Mouse (Mus musculus) neutrophil, adult 65 days (primary cell): ENCODE measurements around the gene Ptrh1. TPM values are rescaled to one million over a fixed set of nuclear protein-coding genes. Genes with fewer than 3 reads are reported as not detected.

Source experiments
- total RNA-seq: library from RNA; stranded (reverse); gene quantifications from 2 replicates; pipeline ENCODE4 v1.2.4, GENCODE M21; 2023

The Ptrh1 gene
- 0.69 and 1.9 TPM in 2 replicates for total RNA-seq

DNA sequence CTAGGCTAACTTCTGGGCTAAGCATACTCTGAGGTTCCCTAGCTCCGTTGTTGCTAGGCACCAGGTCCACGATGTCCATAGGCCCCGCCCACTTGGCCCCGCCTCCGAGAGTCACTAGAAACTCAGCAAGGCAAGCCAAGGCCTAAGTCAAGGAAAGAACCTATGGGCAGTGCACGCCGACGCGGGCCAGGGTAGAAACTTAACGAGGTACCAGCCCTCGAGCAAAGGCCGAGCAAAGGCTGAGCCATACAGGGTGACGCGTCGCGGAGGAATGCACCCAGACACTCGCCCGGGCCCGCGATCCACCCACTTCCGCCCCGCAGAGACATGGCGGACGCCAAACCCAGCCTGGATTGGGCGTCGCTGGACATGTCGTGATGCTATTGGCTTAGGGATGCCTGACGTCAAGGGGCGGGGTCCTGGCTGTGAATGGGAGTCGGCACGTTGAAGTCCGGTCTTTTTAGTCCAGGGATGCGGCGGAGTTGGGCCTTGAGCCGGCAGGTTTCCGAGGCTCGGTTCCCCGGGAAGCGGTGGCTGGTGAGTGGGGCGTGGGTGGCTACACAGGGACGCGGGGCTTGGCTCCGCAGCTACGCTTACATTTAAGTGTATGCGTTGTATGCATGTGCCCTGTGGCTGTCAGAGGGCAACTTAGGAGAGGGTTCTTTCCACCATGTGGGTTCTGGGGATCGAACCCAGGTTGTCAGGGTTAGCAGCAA, at the start of gene Ptrh1, which contains the start of gene Ttc16:
Ptrh1 (plus strand) TSS at position 428 of the 716 bp plus-strand sequence.
Ttc16 (minus strand) TSS at position 275 of the 716 bp plus-strand sequence.

DNA sequence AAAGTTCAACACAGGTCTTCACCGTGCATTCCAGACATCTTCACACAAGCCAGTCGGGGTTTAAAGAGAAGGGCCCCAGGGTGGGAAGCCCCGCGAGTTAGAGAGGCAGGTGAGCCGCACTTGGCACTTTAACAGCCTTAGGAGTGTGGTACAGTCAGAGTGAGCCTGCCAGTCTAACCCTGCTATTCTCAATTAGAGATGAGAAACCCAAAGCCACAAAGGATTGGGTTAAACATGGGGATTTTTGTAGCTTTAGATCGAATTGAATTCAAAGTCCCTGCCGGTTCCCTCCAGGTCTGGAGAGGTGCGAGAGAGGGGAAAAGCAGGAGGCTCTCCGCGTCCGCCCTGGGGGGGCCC, 34.7 kb upstream of the Ptrh1 start, which contains the start of gene 6330409D20Rik:
6330409D20Rik (minus strand) TSS at position 101 of the 357 bp plus-strand sequence.

DNA sequence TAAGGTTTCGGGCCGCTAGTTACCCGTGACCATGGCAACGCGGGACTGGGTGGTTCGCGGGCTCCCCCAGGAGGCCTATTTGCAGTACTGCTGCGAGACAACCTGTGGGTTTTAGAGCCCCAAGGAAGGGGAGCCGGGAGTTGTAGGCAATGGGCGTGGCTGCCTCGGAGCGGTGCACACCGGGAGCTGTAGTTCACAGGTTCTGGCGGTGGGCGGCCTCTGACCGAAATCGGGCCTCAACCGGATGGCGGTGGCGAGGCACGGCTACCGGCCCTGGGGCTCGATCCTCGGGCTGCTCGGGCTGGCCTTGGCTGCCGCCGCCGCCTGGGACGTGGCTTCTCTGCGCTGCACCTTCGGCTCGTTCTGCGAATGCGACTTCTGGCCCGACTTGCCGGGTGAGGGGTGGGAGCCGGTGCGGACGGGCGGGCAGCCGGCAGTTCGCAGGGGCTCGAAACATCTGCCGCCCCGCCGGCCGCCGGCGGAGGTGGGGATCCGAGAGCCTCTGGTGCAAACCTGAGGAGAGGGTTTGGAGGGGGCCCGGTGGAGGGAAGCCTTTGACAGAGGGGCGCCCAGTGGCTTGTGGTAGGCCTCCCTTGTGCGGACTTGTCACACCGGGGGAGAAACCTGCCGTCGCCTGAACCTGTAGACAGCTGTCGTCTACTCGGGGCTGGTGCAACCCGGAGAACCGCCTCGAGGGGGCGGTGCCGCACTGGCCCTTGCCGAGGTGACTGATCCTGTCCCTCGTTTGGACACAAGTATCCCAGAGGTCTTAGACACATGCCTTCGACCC, 18.3 kb upstream of the Ptrh1 start, which contains the start of gene Tor2a:
Tor2a (plus strand) TSS at position 179 of the 790 bp plus-strand sequence.

DNA sequence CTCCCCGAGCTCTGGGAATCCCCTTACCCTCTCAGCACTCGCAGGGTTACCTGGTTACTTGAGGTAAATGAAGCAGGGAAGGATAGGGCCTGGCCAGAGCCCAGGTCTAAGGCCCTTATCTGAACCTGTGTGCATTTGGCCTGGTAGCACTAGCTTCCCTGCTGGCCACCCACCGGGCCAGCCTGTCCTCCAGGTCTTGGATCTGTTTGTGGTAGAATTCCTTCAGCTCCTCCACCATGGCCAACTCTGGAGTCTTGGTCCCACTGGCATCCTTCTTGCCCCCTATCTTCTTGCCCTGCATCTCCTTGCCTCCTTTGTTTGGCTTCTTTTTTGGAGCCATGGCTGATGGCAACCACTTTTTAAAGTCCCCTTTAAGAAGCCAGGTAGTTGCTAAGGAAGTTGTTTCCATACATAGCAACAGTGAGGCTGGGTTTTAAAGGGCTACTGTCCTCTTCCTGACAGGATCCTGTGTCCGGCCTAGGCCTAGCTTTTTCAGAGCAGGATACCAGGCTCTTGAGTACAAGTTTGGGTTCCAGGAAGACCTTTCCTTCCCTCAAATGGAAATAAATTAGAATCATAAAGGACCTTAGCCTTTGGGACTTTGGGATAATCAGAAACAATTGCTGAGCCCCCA, 8.6 kb downstream of the Ptrh1 start, which contains the start of gene Cfap157:
Cfap157 (minus strand) TSS at position 381 of the 634 bp plus-strand sequence.

Other genes starting within 250 kb of the Ptrh1 start
- 16.6 and 20.7 TPM in 2 replicates for gene Fam102a, start 240.5 kb upstream of the Ptrh1 start, total RNA-seq
- gene Dpm2, start 204.9 kb upstream of the Ptrh1 start, total RNA-seq: 45.4 and 46.0 TPM in 2 replicates
- gene Pip5kl1, start 201.0 kb upstream of the Ptrh1 start, total RNA-seq: 0.51 TPM in 1 of 2 replicates, not detected in the other
- gene 9430097D07Rik, start 200.1 kb upstream of the Ptrh1 start, total RNA-seq: not detected in 2 replicates
- gene St6galnac4, start 188.7 kb upstream of the Ptrh1 start, total RNA-seq: 17.9 and 21.5 TPM in 2 replicates
- 9.5 and 12.8 TPM in 2 replicates for gene St6galnac6, start 176.1 kb upstream of the Ptrh1 start, total RNA-seq
- gene Ak1, start 154.0 kb upstream of the Ptrh1 start, total RNA-seq: 0.60 TPM in 1 of 2 replicates, not detected in the other
- 5.4 and 6.0 TPM in 2 replicates for gene Eng, start 129.2 kb upstream of the Ptrh1 start, total RNA-seq
- gene Fpgs, start 71.6 kb upstream of the Ptrh1 start, total RNA-seq: 3.9 and 6.7 TPM in 2 replicates
- gene Cdk9, start 62.7 kb upstream of the Ptrh1 start, total RNA-seq: 186 and 243 TPM in 2 replicates
- 306 and 450 TPM in 2 replicates for gene Sh2d3c, start 54.7 kb upstream of the Ptrh1 start, total RNA-seq
- not detected in 2 replicates for gene 6330409D20Rik, start 34.8 kb upstream of the Ptrh1 start, total RNA-seq
- 15.4 and 20.8 TPM in 2 replicates for gene Tor2a, start 18.6 kb upstream of the Ptrh1 start, total RNA-seq
- not detected in 2 replicates for gene Ttc16, start 153 bp upstream of the Ptrh1 start, total RNA-seq
- gene Cfap157, start 8.6 kb downstream of the Ptrh1 start, total RNA-seq: not detected in 2 replicates
- 0.27 and 0.38 TPM in 2 replicates for gene Stxbp1, start 71.5 kb downstream of the Ptrh1 start, total RNA-seq
- 29.3 and 49.7 TPM in 2 replicates for gene Fam129b, start 100.3 kb downstream of the Ptrh1 start, total RNA-seq
- gene Rpl12, start 185.8 kb downstream of the Ptrh1 start, total RNA-seq: 84.6 and 94.8 TPM in 2 replicates
- 46.4 and 75.7 TPM in 2 replicates for gene Lrsam1, start 185.8 kb downstream of the Ptrh1 start, total RNA-seq
- 1.9 and 3.1 TPM in 2 replicates for gene Slc2a8, start 206.3 kb downstream of the Ptrh1 start, total RNA-seq